Mouse (Mus musculus) adrenal gland, postnatal 10 days (tissue): ENCODE data around the gene Gm42791. TPM values are rescaled to one million over a fixed set of nuclear protein-coding genes. Genes with fewer than 3 reads are reported as not detected.

Experiments used
- DNase-seq: peaks from one replicate; pipeline ENCODE4 v3.0.0; 2021; ENCODE audit warnings: mixed read lengths
- total RNA-seq, 2 experiments: library from RNA; stranded (reverse); gene quantifications; 2 replicates each; pipeline ENCODE4 v1.2.3; 2021

Gm42791 gene
- total RNA-seq, 2 experiments from 2014 or later, result 3.6 to 4.7 TPM

DNA sequence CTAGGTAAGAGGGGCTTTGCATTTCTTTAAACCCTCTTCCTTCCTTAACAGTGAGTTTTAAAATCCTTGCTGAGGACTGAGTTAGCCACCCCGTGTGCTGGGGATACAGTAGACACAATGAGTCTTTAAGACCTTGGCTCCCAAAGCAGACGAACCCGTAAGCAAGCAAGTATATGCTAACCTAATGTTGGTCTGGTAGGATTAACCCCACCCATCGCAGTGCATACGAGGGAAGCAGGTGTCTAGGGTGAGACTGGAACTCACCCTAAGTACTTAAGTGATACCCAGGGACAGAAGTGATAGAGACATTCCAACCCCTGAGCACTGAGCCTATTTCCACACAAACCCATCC, 12.3 kb upstream of the Gm42791 start:
- DNase-seq, result no peak

DNA sequence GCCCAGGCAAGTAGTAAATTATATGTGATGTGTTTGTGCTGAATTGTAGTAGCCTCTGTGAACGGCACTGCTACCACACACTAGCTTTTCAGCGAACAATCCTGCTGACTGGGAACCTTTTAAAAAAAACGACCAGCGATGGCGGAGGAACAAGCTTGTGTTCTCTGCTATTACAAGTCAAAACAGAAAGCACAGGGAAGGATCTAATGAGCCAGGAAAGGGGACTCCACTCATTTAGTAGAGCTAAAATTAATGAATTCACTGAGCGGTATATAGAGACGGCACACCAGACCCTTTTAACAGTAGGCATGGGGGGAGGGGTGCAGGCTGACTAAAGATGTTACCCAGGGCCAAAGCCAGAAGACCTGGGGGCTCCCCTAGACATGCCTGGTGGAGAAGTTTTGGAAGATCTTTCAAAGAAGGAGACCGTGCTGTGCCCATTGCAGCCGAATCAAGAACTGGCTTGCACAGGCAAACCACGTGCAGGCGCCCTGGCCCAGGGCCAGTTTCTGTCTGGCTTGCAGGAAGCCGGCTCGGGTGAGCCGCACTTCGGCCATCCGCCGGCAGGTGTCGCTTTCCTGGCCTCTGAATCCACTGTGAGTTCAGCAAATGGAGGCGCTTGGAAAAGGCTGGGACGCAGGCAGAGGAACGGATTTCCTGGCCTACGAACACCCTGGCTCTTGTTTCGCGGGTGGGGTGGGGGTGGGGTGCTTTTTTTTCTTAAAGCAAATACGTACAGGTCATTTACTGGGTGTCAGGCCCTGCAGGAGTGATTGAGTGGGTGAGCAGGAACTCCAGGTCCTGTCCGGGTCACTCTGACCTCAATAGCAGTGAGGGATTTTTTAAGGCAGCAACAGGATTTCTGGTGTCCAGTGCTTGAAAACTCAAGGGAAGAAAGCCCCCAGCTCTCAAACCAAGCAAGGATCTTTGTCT, 11.7 kb upstream of the Gm42791 start:
- peak; percentile 100 for DNase-seq

DNA sequence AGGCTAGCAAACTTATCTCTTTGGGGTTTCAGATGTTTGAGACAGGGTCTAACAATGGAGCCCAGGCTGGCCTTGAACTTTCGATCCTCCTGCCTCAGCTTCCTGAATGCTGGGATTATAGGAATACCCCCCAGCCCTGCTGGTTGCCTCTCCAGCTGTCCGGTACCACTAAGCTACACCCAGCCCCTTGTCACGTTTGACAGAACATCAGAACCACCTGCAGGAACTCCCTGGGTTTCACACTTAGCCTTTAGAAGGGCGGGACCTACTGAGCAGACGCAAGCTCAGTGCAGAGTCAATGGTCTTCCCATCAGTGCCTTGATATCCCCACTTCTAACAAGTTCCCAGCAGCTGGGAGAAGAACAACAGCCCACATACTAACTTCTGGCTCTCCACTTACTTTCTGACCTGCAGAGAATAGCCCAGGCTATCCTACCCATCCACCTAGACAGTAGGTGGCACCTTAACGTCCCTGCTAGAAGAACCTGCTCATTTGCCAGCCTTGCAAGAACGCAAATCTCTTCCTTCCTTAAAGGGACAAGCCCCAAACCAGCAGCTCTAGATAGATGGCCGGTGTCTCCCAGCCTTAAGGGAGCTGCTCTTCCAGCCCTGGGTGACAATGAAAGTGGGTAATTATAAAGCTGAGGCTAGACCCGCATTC, 10.9 kb upstream of the Gm42791 start:
- DNase-seq, result no peak

DNA sequence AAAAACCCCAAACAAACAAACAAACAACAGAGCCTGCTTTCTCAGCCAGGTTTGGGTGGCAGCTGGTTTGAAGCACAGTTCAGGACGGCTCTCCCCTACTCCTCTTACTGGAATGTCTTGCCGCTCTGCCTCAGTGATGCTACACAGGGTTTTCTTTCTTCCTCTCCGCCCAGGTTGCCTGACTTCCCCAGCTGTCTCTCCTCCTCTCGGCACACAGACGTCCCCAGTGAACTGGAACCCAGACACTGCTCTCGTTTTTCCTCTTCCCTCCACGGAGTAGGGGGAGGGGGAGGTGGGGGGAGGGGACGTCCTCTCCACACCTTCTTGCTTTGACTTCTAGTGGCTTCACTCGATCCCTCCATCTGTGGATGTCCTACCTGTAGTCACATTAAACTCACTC, 10.1 kb upstream of the Gm42791 start:
- no peak for DNase-seq

DNA sequence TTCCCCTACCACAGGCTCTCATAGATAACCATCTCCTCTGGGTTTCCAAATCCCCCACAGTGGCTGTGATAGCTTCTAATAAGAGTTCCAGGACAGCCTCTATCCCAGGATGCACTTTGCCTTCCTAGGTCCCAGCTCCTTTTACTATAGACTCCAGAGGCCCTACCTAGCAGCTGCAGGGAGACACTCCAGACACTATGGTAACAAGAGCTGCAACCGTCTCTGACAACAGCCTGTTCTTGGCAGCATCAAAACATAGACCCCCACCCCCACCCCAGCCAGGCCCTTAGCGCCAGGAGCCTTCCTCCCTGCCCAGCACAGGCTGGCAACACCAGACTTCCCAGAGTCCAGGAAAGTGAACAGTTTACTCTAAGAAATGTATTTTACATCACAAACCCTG, 8.2 kb upstream of the Gm42791 start:
- no peak for DNase-seq

DNA sequence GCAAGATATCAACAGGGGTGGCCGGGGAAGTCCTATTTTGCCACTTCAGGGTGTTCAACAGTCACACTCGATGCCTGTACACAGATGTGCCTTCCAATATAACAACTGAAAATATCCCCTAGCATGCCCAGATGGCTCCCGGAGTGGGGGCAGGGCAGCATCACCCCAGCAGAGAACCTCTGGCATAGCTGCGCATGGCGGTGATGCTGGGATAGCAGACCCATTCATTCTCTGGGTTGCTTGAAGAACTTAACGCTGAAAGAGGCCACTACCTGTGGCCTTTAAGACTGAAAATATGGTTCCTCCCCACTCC, 7.8 kb upstream of the Gm42791 start:
- DNase-seq, result no peak

DNA sequence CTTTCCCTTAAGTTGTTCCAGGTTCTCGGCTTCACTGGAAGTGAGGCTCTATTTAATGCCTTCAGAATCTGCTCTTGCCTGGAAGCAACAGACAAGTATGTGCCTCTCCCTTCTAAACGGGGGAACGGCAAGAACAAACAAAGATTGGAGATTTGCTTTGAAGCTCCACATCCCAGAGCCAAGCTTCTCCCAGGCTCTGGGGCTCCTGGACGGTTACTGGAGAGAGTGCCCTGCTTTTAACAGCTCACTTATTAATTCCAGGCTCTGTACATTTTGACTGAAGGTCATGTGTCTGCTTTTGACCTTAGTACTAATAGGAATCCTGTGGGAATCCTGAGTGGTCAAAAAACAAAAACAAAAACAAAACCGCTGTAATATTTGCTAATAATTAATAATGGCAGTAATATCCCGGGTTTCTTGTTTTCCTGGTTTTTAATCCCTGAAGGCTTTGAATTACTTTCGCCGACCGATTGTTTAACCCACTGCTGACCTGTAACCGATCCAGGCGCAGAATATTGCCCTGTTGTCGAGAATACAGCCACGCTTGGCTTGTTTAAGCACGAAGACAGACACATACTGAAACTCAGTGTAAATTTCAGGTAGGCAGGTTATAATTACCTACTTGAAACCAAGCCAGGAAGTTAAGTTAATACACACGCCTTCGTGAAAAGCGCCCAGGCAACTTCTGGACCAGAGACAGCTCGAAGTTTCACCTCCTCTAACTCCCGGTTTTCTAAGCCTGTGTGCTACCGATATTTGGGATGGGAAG, 7.3 kb upstream of the Gm42791 start:
- DNase-seq, result no peak

DNA sequence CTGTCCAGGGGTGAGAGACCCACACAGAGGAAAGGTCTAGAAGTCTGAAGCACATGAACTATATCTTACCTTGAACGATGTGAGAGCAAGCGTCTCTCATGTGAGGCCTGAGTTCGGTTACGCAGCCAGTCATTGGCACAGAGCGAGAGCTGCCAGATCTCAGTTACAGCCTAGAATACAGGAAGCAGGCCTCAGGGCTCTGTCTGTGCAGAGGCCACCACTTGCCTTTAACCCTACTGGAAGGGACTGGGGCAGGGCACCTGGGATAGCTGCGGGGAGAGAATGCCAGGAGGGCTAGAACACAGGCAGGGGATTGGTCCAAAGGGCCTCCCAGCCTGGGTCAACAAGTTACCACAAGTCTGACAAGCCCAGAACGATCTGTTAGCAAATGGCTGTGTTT, 4.9 kb upstream of the Gm42791 start:
- no peak for DNase-seq

DNA sequence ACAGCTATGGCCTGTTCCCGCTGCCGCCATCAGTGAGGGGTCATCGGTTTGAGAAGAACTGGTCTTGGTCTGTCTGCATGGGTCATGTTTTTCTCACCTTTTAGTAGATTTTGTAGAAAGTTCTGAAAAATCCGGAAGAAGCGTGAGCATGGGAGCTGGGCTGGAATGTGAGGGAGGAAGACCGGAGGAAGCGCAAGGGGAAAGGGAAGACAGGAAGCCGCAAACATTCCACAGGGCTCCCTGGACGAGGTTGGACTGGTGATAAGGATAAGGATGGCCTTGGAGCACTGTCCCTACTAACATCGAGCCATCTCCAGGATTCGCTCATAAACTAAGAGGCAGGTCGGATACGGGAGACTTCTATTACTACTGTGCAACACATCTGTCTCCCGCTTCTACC, 3.6 kb upstream of the Gm42791 start:
- no peak for DNase-seq

DNA sequence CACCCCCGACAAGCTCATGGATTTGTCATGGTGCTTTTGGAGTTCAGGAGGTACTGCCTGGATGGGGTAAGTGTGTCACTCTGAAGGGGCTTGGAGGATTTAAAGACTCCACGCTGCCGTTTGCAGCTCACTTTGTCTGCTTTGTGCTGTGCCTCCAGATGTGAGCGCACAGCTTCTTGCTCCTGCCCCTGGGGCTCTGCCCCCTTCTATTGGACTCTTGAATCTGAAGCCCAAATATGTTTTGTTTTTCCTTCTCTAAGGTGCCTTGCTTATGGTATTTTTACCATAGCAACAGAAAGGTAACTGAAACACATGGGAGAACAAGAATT, 1.7 kb upstream of the Gm42791 start:
- DNase-seq, result no peak

DNA sequence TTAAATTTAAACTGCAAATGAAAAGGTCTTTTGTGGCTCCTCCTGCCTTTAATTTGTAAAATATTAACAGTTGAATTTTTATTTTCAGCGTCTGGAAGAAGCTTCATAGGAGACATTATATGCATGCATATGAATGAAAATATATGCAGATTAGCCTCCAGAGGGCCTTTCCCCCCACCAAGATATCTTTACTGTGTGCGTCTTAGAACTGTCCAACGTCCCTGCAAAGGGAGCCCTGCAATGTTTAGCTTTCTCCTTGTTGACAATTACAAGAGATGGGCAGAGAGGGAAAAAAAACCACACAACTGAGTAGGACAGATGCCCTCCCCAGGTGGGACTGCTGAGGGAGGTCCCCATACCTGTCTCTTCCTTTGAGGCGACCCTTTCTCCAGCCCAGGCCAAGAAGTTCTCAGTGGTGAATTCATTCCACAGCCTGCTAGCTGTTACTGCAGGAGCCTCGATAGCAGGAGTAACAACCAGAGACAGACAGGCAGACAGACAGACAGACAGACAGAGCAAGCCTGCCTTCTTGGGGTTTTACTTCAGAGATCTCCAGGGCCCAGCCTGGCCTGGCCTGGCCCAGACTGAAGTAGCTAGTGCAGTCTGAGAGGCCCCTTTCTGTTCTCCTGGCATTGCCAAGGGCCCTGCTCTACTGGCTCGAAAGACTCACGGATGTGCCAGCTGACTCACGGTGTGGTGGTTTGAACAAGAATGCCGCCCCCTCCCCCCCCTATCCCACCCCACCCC, 1.2 kb upstream of the Gm42791 start:
- no peak for DNase-seq

DNA sequence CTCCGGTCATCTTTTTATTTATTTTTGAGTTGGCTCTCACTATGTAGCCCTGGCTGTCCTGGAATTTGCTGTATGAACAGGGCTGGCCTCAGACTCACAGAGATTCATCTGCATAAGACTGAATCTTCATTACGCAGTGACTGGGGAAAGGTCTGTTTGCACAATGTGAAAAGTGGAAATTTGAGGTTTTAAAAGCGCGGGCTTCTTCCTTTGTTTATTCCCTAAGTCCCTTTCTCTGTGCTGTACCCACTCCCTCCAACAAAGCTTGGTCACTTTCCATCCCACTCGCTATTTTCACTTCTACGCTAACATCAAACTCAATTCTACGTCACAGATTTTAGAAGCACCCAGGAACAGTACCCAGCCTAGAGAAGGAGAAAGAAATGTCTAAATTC, 639 bp downstream of the Gm42791 start:
- no peak for DNase-seq

DNA sequence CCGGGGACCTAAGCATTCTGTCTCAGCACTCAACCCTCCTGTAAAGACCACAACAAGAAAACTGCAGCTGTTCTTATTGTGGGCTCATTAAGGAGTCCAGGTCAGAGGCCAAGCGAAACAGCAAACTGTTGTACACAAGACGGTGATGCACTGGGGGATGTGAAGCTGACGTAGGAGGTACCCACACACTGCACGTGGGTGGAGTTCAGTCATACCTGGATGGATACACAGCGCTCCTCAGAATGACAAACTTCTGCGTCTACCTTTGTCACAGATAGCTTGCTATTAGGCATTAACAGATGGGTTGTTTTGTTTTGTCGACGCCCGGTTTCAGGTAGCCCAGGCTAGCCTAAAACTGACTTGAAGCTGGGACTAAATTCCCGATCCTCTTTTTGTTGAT, 2.3 kb downstream of the Gm42791 start:
- no peak for DNase-seq

DNA sequence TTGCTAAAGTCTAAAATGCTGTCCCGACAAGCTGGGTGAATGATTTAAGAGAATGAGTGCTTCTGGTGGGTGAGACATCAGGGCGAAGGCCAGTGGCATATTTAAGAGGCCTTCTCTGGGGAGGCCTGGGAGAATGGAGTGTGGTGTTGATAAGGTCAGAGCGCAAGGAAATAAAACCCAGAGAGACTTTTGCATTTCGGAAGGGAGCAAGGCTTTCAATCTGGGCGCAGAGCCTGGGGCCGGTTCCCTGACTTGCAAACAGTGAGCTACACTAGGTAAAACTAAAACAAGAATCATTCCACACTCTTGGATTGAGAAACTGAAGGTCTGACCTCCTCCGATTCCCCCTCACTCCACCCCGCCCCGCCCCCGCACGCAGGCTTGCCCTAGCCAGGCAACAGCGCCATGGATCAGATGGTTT, 4.0 kb downstream of the Gm42791 start:
- peak; percentile 80 for DNase-seq

DNA sequence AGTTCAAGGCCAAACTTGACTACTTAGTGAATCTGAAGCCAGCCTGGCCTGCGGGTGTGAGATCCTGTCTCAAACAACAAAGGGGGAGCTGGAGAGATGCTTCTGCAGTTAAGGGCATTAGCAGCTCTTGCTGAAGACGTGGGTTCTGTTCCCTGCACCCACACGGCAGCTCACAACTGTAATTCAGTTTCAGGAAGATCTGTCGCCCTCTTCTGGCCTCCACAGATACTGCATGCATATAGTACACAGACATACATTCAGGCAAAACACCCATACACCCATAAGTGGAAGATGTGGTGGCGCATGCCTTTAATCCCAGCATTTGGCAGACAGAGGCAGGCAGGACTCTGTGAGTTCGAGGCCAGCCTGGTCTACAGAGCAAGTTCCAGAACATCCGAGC, 5.5 kb downstream of the Gm42791 start:
- DNase-seq, result no peak

DNA sequence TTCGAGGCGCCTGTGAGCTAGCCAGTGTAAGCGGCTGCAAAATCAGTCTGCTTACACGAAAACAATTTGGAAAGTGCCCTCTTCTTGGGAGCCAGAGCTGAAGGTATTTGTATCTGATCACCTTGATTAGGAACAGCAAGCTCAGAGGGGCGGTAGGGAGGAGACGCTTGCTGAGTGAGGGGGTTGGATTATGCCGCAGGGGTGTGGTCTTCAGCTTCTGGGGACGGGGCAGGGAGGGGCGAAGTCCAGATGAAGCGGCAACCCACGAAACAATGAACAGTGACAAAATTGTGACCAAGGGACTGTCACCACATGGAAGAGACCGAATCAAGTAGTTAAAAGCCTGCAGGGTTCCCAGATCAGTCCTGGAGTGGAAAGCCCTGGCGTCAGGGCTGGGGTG, 10.0 kb downstream of the Gm42791 start:
- no peak for DNase-seq

DNA sequence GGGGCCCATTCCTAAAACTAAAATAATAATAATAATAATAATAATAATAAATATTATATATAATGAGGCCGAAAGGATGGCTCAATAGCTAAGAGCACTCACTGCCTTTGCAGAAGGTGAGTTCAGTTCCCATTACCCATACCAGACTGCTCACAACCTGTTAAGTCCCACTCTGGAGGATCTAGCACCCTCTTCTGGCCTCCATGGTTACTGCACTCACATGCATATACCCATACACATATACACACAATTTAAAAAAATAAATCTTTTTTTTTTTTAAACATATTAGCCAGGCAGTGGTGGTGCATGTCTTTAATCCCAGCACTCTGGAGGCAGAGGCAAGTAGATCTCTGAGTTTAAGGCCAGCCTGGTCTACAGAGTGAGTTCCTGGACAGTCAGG, 11.3 kb downstream of the Gm42791 start:
- no peak for DNase-seq

DNA sequence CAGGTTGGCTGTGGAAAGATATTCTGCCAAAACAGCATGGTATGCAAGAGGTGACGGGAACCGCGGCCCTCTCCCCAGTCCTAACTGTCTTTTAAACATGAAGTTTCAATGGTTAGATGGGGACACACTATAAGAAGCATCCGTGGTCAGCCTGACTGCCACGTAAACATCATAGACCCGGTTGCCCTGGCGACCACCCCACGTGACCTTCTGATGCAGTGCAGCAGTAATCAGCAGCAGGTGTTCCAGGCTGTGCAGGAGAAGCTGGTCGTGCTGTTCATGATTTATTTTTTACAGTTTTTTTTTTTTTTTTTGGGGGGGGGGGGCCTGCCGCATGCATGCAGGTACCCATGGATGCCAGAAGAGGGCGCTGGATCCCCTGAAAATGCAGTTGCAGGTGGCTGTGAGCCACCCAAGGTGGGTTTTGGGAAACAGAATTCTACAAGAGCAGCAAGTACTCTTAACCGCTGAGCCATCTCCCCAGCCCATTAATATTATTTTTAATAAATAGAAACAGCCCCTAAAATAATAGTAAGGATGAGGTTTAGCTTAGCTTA, 11.8 kb downstream of the Gm42791 start:
- no peak for DNase-seq

DNA sequence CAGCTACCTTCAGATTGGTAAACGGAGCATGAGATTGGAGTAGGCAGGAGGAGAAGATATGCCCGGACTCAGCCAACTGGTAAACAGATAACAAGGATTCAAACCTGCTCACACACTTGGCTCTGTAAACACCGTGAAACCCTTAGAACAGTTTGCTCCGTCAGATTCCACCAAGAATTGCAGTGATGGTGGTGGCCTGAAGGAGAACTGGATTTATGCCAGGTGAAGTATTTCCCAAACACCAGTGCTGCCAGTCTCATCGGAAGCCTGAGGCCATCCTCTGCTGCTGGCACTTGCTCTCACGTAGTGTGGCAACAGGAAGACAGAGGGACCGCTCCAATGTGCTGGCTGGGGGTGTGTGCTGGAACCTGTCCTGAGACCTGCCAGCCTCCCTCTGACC, 12.6 kb downstream of the Gm42791 start:
- DNase-seq, result no peak

DNA sequence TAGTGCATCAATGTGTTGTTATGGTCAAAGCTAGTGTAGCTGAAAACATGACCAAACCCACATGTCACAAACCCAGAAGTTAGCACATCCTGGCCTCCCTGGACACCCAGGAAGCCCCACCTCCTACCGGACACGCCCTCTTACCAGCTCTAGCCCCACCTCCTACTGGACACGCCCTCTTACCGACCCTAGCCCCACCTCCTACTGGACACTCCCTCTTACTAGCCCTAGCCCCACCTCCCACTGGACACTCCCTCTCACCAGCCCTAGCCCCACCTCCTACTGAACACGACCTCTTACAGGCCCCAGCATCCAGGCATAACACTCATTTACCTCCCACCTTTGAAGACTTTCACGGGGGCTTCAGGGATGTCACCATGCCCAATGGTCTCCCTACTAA, 14.3 kb downstream of the Gm42791 start:
- DNase-seq, result peak; percentile 52

DNA sequence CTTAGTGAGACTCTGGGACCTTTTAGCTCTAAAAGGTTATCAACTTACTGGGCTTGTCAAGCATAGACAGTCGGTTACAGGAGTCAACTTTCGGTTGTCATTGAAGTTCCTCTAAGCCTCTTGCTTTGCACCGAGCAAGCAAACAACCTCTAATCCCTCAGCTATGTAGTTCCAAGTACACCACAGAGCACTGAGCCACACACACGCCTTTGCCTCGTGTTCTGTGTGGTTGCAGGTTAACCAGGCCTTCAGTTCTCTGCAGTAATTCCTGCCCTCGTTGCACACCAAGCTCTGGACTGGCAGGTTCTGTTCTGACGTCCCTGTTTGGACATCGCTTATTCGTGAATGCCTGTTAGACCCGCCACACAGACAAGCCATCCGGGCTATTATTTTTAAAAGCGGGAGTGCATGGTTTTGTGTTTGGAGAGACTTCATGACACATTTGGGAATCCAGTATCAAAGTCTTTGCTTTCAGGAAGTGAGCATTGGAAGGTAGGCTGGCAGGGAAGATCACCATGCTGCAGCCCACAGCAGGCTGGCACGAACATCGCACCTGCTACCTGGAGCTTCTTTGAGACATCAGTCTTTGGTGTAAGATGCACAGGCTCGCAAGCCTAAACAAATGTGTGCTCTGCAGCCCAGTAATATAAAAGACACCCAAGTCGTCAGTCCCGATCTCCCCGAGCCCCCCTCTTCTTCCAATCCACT, 16.3 kb downstream of the Gm42791 start:
- DNase-seq, result no peak
